Mouse (Mus musculus): ENCODE measurements around the gene Apol6.
"Not testable (repeated sequence)": the region's sequence is repeated elsewhere in the genome, so short reads cannot be mapped to it uniquely, and the experiment has no call there.

The Apol6 gene

DNA sequence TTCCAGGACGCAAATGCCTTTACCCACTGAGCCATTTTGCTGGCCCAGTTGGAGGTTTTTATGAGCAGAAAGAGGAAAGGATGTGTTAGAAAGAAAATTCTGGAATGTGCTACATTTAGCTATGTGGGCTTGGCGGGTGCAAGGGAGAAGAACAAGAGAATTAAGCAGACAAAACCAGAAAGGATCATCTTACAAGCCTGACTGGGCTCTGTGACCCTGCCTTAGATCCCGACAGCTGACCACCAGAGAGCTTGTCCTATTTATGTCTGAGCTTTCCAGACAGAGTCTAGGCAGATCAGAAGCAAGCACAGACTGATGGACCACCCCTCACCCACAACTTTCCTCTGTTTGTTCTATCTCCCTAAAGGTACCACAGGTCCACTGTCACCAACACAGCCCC lies 13.3 kb upstream of the Apol6 start:
- DNase-seq (ENCODE audit: low spot score) = no peak

GRCm38 (mm10) chr15:77034526-77034925 lies 10.0 kb upstream of the Apol6 start:
- DNase-seq (ENCODE audit: low spot score) = no peak

DNA sequence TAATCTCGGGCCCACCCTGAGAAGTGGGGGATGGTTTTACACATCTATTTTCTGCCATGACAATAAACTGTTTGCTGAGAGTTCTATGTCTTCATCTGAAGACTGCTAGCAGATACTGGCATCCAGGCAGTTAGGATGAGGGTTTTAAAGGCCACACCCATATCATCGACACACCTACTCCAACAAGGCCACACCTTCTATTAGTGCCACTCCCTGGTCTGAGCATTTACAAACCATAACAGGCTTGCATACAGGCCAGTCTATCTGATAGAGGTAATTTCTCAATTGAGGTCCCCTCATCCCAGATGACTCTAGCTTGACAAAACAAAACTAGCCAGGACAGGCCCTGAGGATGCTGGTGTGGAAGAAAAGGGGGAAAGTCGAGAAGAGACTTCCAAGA lies 8.9 kb upstream of the Apol6 start:
- DNase-seq (ENCODE audit: low spot score) = no peak

GRCm38 (mm10) chr15:77036320-77036988 lies 8.1 kb upstream of the Apol6 start:
- peak; percentile 98 for DNase-seq (ENCODE audit: low spot score)

DNA sequence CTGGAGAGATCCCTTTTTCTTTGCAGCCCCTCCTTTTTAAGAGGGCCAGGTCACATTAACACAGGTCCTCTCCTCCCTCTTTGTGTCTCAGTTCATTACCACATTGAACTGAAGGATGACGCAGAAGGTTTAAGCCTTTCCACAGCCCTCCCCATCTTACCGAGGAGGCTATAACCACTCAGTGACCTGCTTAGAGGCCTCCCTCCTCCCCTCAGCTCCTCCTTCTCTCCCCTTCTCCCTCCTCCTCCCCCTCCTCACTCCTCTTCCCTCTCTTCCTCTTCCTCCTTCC lies 7.6 kb upstream of the Apol6 start:
- no peak for DNase-seq (ENCODE audit: low spot score)

DNA sequence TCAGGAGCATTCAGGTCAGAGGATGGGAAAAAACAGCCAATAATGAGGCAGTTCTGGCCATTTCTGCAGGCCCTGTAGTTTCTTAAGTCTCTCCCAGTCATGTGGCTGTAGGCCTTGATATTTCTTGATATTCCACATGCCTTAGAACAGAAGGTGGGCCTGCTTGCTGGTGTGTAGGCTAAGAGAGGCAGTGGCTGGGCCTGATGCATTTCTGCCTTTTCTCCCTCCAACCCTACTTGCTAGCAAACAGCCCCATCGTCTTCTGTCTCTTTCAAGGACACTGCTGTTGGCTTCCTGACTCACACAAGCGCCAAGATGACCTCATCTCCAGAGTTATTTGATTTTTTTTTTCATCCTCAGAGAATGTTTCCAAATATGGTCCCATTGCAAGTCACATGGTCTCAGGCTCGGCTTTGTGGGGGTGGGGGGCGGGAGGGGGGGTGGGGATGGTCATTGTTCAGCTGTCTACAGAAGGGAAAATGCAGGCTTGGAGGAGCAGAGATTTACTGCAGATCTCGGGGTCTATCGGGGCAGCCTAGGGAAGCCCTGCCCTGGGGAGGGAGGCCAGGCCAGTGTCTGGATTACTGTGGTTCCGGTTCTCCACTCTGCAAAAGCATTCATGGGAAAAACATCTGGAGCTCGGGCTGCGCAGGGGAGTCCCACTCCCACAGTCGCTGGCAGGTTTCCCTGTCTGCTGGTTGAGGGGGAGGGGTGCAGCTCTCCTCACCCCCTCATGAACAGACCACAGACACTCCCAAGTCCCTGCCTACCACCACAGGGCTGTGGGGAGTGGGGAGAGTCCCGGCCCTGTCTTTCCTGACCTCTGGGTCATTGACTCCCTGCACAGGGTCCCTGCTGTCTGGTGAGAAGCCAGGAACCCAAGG lies 7.0 kb upstream of the Apol6 start:
- peak; percentile 90 for DNase-seq (ENCODE audit: low spot score)

GRCm38 (mm10) chr15:77039211-77039700 lies 5.3 kb upstream of the Apol6 start:
- DNase-seq (ENCODE audit: low spot score) = no peak

GRCm38 (mm10) chr15:77040784-77041183 lies 3.7 kb upstream of the Apol6 start:
- no peak for DNase-seq (ENCODE audit: low spot score)

DNA sequence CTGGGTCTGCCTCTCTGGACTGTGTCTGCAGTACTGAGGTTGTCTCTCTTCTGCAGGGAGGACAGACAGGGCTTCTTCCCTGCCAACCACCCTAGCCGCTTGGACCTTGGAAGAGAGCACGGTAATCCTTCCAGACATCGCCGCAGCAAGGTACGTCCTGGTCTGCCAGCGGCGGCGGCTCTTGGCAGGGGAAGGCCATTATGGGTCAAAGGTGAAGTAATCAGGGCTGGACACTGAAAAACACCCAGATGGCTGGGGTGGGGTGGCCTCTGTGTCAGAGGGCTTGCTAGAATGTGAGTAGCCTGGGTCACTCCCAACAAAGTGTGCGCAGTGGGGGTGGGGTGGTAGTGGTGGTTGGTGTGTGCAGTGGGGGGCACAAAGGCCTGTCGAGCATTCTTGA lies 1.1 kb downstream of the Apol6 start:
- peak; percentile 68 for DNase-seq (ENCODE audit: low spot score)

DNA sequence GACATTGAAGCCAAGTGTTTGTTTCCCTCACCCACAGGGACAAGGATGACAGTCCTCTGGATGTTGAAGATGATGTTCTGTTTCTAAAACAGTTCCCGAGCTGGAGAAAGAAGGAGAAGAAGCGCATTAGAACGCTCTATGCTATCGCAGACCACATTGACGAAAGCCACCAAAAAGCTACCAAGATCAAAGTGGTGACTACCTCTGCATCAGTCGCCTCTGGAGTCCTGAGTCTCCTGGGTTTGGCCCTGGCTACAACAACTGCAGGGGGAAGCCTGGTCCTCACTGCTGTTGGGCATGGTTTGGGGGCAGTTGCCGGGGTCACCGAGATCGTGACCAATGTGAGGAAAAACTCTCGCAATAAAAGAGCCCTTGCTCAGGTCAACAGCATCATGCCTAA lies 6.0 kb downstream of the Apol6 start, which contains the start of gene Mb:
Gene Mb, minus strand, starts transcription at position 101 of the 400 bp plus-strand sequence.
- DNase-seq (ENCODE audit: low spot score) = no peak

- no peak for DNase-seq (ENCODE audit: low spot score)
Measured at GRCm38 (mm10) chr15:77052176-77052575, 7.6 kb downstream of the Apol6 start.

DNA sequence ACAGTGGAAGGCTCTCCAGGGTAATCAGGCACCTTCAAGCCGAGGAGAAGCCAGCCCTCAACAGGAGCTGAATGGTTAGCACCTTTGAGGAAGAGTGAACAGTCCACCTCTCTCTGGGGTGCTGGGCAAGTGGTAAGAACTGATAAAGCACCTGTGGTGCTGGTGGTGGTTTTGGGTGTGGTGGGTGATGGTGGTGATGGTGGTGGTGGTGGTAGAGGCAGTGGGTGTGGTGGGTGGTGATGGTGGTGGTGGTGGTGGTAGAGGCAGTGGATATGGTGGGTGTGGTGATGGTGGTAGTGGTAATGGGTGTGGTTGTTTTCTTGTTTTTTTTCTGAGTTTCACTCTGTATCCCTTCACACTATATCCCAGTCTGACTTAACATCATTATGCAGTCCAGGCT lies 8.5 kb downstream of the Apol6 start:
- no peak for DNase-seq (ENCODE audit: low spot score)

DNA sequence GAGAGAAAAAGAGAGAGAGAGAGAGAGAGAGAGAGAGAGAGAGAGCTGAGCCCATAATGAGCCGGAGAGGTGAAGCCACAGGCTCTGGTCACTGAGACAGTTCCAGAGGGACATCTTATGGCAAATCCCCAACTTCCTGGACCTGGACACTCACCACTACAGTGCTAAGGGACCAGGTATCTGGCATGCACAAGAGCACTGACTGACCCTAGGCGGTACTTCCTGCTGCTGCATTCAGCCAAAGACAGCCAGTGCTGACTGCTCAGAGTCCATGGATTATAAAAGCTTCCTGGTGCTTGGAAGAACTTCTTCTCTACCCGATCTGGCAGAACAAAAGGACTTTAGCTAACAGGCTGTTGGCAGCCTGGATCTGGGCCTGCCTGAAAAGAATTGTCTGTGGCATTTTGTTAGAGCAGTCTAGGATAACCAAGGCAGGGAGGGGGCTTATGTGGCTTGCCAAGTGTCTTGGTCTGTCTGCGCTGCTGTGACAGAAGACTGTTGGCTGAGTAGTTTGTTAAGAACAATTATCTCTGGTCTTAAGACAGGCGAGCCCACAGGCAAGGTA lies 10.2 kb downstream of the Apol6 start:
- DNase-seq (ENCODE audit: low spot score) = peak; percentile 43

DNA sequence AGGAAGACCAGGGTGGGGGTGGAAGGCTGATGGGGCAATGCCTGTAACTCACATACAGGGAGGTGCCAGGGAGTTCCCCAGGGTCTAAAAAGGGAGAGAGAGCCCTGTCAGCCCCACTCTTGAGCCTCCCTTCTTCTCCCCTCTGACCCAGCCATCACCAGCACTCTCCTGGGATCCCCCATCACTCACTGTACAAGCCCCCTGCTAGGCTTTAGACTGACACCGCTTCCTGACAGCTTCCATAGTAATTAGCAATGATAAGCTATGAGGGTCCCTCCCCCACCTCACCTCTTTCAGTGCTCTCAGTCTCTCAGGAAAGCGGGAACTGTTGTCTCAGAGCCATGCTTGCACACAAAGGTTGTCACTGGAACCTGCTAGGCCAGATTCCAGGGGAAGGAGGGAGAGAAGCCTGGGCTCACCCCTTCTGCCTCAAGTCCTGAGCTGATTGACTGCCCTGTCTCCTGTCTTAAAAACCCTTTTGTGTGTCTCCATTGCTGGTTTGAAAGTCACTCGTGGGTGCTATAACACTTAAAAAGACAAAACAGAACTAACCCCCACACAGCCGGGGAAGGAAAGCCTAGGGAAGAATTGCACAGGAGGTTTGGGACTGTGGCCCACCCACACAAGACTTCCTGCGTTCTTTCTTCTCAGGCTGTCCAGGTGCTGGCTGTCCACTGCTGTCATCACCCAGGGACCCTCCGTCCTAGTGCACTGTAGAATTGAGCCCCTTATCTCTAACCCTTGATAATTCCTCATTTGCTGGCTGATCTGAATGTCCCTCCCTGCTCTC lies 11.7 kb downstream of the Apol6 start:
- DNase-seq (ENCODE audit: low spot score) = no peak

GRCm38 (mm10) chr15:77056791-77057051 lies 12.2 kb downstream of the Apol6 start:
- no peak for DNase-seq (ENCODE audit: low spot score)

- peak; percentile 87 for DNase-seq (ENCODE audit: low spot score)
Measured at GRCm38 (mm10) chr15:77058566-77058965, 14.0 kb downstream of the Apol6 start.

GRCm38 (mm10) chr15:77059416-77059815 lies 14.9 kb downstream of the Apol6 start:
- DNase-seq (ENCODE audit: low spot score) = not testable (repeated sequence)

DNA sequence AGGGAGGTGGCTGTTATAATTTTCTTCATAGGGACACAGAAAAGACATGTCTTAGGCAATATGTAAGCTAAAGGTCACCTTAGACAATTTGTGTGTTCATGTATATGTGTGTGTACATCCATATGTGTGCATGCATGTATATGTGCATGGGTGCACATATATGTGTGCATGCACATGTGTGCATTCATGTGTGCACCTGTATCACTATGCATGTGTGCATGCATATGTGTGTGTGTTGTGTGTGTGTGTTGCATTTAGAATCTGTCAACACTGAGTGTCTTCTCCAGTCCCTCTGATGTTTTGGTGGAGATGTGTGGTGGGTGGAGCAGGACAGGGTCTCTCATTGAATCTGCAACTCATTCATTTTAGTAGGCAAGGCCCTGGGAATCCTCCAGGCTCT lies 18.2 kb downstream of the Apol6 start:
- no peak for DNase-seq (ENCODE audit: low spot score)

- DNase-seq (ENCODE audit: low spot score) = peak; percentile 94
Measured at GRCm38 (mm10) chr15:77065259-77065852, 20.8 kb downstream of the Apol6 start.

GRCm38 (mm10) chr15:77066233-77066632 lies 21.7 kb downstream of the Apol6 start:
- no peak for DNase-seq (ENCODE audit: low spot score)

- DNase-seq (ENCODE audit: low spot score) = peak; percentile 81
Measured at GRCm38 (mm10) chr15:77068439-77068861, 23.9 kb downstream of the Apol6 start.

DNA sequence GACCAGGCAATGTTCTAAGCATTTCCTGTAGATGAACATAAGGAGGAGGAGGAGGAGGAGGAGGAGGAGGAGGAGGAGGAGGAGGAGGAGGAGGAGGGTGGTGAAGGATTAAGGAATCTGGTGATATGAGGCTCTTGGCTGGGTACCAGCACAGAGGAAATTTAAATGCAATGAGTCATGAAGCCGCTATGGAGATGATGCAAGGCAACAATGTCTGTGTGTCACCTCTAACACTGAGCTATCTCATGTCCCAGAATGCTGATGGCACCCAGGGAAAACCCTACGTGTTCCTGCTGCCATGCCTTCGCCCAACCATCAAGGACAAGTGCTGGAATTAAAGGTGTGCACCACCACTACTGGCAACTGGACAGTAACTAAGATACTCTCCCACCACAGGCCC lies 24.5 kb downstream of the Apol6 start:
- peak; percentile 62 for DNase-seq (ENCODE audit: low spot score)

Measured in adipocyte (in vitro differentiated cells).